Mouse (Mus musculus): ENCODE measurements around the gene Lrrc37a. TPM values are rescaled to one million over a fixed set of nuclear protein-coding genes. Genes with fewer than 3 reads are reported as not detected.

The Lrrc37a gene
- polyA plus RNA-seq, 1 experiment, result not detected

DNA sequence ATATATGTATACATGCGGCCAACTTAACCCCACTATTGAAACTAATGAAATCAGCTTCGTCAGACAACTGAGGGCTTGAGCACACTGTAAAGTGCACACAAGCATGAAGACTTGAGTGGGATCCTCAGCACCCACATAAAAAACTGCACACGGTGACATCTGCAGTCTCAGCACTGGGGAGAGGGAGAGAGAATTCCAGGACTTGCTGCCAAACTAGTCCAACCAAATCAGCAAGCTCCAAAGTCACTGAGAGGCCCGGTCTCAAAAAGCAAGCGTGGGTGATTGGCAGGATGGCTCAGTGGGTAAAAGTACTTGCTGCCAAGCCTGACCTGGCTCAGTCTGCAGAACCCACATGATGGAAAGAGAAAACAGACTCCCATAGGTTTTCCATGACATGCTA, 101.7 kb downstream of the Lrrc37a start:
- Histone ChIP-seq H3K27ac (ENCODE audit: insufficient read depth, low read length) (no peak overlapping the region), H3K4me1 (ENCODE audit: control insufficient read depth, insufficient read depth, low read length) (0 out of 2 replicates have a peak, but pooled peaks cover 4% of the 10 kb centered on the region), H3K4me3 (ENCODE audit: insufficient read depth, low read length) (no peak overlapping the region)
- TF ChIP-seq POLR2A (IDR thresholded peaks at IDR 0.05; ENCODE audit: low read depth, low read length) (no peak), CTCF (IDR thresholded peaks at IDR 0.05; ENCODE audit: borderline replicate concordance, insufficient read depth, low read length) (no peak)

DNA sequence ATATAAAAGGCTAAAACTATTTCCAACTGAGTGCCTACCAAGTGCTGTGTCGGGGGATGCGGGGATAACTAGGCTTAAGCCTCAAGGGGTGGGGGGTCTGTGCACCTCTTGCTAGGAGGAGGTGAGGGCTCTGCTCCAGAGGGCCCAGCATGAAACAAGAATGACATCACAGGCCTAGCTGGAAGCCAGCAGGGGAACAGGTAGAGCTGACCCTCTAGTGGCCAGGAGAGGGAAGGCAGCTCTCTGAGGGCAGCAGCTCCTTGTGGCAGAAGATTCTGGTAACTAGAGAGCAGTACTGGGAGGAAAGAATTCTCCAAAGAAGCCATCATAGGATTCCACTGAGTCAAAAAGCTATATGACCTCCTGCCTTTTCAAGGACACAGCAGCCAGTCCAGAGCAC, 102.2 kb downstream of the Lrrc37a start:
- Histone ChIP-seq H3K4me3 (ENCODE audit: insufficient read depth, low read length) (no peak overlapping the region), H3K27ac (ENCODE audit: insufficient read depth, low read length) (no peak overlapping the region), H3K4me1 (ENCODE audit: control insufficient read depth, insufficient read depth, low read length) (0 out of 2 replicates have a peak, but pooled peaks cover 4% of the 10 kb centered on the region)
- TF ChIP-seq CTCF (IDR thresholded peaks at IDR 0.05; ENCODE audit: borderline replicate concordance, insufficient read depth, low read length), result peak; percentile 73
- no peak for TF ChIP-seq POLR2A (IDR thresholded peaks at IDR 0.05; ENCODE audit: low read depth, low read length)

Other genes starting within 250 kb of the Lrrc37a start
- 8.4 and 8.5 TPM in 2 replicates for gene Map3k14, start 237.1 kb downstream of the Lrrc37a start, polyA plus RNA-seq (2011; ENCODE audit: insufficient read length, low read depth, missing spikeins)
- 2.0 and 4.5 TPM in 2 replicates for gene Arhgap27, start 140.9 kb downstream of the Lrrc37a start, polyA plus RNA-seq (2011; ENCODE audit: insufficient read length, low read depth, missing spikeins)
- 8.3 and 9.0 TPM in 2 replicates for gene Plekhm1, start 91.9 kb downstream of the Lrrc37a start, polyA plus RNA-seq (2011; ENCODE audit: insufficient read length, low read depth, missing spikeins)
- gene Gm884, start 116.5 kb upstream of the Lrrc37a start, polyA plus RNA-seq (2011; ENCODE audit: insufficient read length, low read depth, missing spikeins), result not detected in 2 replicates
- not detected in 2 replicates for gene Lyzl6, start 134.3 kb upstream of the Lrrc37a start, polyA plus RNA-seq (2011; ENCODE audit: insufficient read length, low read depth, missing spikeins)
- not detected in 2 replicates for gene Rprml, start 145.0 kb upstream of the Lrrc37a start, polyA plus RNA-seq (2011; ENCODE audit: insufficient read length, low read depth, missing spikeins)
- gene Gosr2, start 193.3 kb upstream of the Lrrc37a start, polyA plus RNA-seq (2011; ENCODE audit: insufficient read length, low read depth, missing spikeins), result 97.2 and 110 TPM in 2 replicates
- not detected in 2 replicates for gene Wnt9b, start 245.2 kb upstream of the Lrrc37a start, polyA plus RNA-seq (2011; ENCODE audit: insufficient read length, low read depth, missing spikeins)